Mouse (Mus musculus) bone marrow macrophage, adult 2 months (primary cell): ENCODE data around the gene Strn4.

ENCODE experiments used
- CTCF ChIP-seq: IDR thresholded peaks from 2 replicates; pipeline ENCODE4 v1.5.1; 2012; ENCODE audit warnings: low read depth, mild to moderate bottlenecking, low read length, moderate library complexity
- POLR2A ChIP-seq: IDR thresholded peaks from 2 replicates; pipeline ENCODE4 v1.6.1; 2012; ENCODE audit warnings: mild to moderate bottlenecking, low read depth, low read length, borderline replicate concordance

- peak; percentile 24; the same call in 1 of the 2 replicates for TF ChIP-seq CTCF
- TF ChIP-seq POLR2A: no peak
These were observed 10.1 kb downstream of the Strn4 start for GRCm38 (mm10) chr7:16825785-16826184.
